Mouse (Mus musculus): ENCODE measurements around the gene Camk1d.

DNA sequence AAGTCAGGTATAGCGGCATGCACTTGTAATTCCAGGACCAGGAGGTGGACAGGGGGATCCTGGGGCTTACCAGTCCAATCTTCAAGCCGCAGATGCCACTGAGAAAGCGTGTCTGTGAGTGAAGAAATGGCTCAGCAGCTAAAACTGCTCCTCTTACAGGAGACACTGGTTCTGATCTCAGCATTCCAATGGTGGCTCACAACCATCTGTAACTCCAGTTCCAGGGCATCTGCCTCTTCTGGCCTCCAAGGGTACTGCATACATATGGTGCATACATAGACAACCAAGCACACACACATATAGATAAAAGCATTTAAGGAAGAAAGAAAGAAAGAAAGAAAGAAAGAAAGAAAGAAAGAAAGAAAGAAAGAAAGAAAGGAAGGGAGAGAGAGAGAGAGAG, 47.7 kb upstream of the Camk1d start:
- TF ChIP-seq POLR2A (IDR thresholded peaks at IDR 0.05; ENCODE audit: borderline replicate concordance, extremely low read depth, insufficient read depth, insufficient read length, poor library complexity, severe bottlenecking) (no peak), CTCF (IDR thresholded peaks at IDR 0.05; ENCODE audit: borderline replicate concordance, extremely low read depth, insufficient read depth, insufficient read length) (peak; percentile 6; the same call in 1 of the 2 replicates)
